Mouse (Mus musculus) embryonic facial prominence, embryonic 10.5 days (tissue): ENCODE measurements around the gene Foxn4. TPM values are rescaled to one million over a fixed set of nuclear protein-coding genes. Genes with fewer than 3 reads are reported as not detected.

Source experiments
- DNase-seq: peaks from one replicate; pipeline ENCODE4 v3.0.0-alpha.2; 2017; ENCODE audit warnings: low spot score
- H3K27ac ChIP-seq: fragments of 300-500 bp; sonication (generic); replicated peaks from 2 replicates; pipeline ENCODE4 v1.5.1; 2016; ENCODE audit warnings: mild to moderate bottlenecking
- H3K27me3 ChIP-seq: fragments of 300-500 bp; sonication (generic); replicated peaks from 2 replicates; pipeline ENCODE4 v1.6.1; 2016; ENCODE audit warnings: low read depth, mild to moderate bottlenecking; ENCODE audit not compliant: poor library complexity, severe bottlenecking
- H3K36me3 ChIP-seq: fragments of 300-500 bp; sonication (generic); replicated peaks from 2 replicates; pipeline ENCODE4 v1.6.1; 2016; ENCODE audit warnings: mild to moderate bottlenecking, moderate library complexity
- H3K4me1 ChIP-seq: fragments of 300-500 bp; sonication (generic); 2 replicates; pipeline ENCODE4 v1.6.1; 2016
- H3K4me3 ChIP-seq: fragments of 300-500 bp; sonication (generic); 2 replicates; pipeline ENCODE4 v1.5.1; 2016; ENCODE audit warnings: mild to moderate bottlenecking, moderate library complexity
- H3K9me3 ChIP-seq: fragments of 300-500 bp; sonication (generic); 2 replicates; pipeline ENCODE4 v1.6.1; 2016; ENCODE audit warnings: mild to moderate bottlenecking
- WGBS: fragments of 180-500 bp; shearing (Covaris S2); methylation state at CpG from one replicate; pipeline ENCODE4 v1.1.7; 2016; 5-methylcytosine and 5-hydroxymethylcytosine counted together
- polyA plus RNA-seq: library from polyadenylated mRNA; unstranded; fragments of >200 nt; fragmentation: Nextera tagmentation; extraction: Ambion mirVana; gene quantifications from 2 replicates; pipeline ENCODE4 v1.2.1, GENCODE M21; 2016

Gene Foxn4
- 1.00 and 1.1 TPM in 2 replicates for polyA plus RNA-seq

DNA sequence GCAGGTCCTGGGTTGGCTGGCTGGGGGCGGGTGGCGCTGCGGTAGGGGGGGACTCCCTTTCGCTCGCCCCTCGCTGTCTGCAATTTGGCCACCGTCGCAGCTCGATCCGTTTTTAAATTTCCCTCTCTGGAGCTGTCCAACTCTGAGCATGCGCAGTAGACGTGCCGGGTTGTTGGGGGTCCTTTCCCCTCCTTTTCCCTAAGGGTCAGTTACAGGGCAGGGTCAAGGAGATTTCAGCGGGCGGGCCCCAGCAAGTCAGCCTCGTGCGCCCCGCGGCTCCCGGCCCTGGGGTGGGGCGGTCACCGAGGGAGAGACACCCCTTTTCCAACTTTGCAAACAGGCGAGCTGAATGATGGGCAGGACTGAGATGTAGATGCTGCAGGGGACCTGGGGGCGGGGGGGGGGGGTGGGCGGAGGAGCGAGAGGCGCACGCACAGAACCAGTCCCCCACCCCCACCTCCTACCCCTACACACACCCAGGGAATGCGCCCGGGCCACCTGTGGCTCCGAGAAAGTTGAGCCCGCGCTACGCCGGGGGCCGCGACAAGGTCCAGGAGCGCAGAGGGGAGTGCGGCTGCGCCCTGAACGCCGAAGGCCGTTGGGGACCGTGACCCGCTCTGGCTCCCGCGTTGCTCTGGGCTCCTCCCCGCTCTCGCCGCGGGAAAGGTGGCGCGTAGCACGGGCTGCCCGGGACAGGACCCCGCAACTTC, at the start of gene Foxn4:
Gene Foxn4, minus strand, starts transcription at position 115 of the 710 bp plus-strand sequence.
- Histone ChIP-seq H3K27me3 (peaks cover 100% of the 10 kb centered on the region), H3K36me3 (no peaks in the 10 kb centered on the region), H3K27ac (peak within 1 kb of the TSS; percentile 51), H3K4me1 (peaks cover 66% of the 10 kb centered on the region), H3K4me3 (peak within 1 kb of the TSS; percentile 62), H3K9me3 (no peaks in the 10 kb centered on the region)
- DNase-seq: peak; percentile 67
- under 1% methylated on average over 56 of the region's 56 CpGs for WGBS

DNA sequence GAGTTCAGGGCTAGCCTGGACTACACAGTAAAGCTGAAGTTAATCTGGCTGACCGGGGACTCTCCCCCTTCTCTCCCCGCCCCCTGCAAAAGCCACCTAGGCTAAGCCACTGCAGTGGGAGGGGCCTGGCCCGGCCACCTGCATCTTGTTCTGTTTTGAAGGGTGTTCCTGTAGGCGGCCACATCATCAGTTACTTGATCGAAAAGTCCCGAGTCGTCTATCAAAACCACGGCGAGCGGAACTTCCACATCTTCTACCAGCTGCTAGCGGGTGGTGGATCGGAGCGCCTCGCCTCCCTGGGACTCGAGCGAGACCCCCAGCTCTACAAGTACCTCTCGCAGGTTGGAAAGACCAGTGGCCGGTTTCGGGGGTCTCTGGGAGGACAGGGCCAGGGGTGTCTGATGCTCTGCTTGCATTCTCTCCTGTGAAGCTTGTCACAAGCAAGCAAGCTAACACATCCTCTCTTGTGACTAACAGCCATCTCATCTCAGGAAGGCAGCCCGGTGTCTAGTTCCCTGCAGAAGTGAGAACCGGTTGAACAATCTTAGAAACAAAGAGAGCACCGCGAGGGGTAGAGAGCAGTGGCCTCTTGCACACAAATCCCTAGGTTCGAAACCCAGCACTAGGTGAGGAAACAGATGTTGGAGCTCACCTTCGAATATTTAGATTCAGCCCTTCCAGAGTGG, 49.6 kb upstream of the Foxn4 start:
- Histone ChIP-seq H3K9me3 (no peaks in the 10 kb centered on the region), H3K4me3 (no peak overlapping the region), H3K4me1 (peaks cover 12% of the 10 kb centered on the region), H3K36me3 (no peaks in the 10 kb centered on the region), H3K27me3 (no peaks in the 10 kb centered on the region; the same call in 1 of the 2 replicates), H3K27ac (no peak overlapping the region)
- no peak for DNase-seq
- 58% methylated on average over 25 of the region's 25 CpGs for WGBS

DNA sequence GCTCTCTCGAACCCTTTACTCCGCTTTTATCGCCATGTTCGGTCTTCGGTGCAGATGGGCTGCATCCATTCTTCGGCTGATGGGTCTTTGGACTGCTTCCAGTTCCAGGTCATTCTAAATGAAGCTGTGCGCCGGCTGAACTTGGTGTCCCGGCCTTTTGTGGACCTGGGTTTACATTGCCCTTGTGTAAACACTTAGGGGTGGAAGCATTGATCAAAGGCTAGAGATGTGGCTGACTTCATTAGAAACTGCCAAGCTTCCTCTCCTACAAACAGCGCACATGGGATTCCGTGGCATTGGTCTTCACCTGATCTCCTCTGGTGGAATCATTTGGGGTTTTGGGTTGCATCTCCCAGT, 36.1 kb upstream of the Foxn4 start:
- Histone ChIP-seq H3K9me3 (no peaks in the 10 kb centered on the region), H3K27me3 (peaks cover 16% of the 10 kb centered on the region), H3K4me3 (no peak overlapping the region), H3K27ac (no peak overlapping the region), H3K36me3 (no peaks in the 10 kb centered on the region), H3K4me1 (peaks cover 6% of the 10 kb centered on the region)
- DNase-seq: no peak
- WGBS: 73% methylated on average over 11 of the region's 11 CpGs

DNA sequence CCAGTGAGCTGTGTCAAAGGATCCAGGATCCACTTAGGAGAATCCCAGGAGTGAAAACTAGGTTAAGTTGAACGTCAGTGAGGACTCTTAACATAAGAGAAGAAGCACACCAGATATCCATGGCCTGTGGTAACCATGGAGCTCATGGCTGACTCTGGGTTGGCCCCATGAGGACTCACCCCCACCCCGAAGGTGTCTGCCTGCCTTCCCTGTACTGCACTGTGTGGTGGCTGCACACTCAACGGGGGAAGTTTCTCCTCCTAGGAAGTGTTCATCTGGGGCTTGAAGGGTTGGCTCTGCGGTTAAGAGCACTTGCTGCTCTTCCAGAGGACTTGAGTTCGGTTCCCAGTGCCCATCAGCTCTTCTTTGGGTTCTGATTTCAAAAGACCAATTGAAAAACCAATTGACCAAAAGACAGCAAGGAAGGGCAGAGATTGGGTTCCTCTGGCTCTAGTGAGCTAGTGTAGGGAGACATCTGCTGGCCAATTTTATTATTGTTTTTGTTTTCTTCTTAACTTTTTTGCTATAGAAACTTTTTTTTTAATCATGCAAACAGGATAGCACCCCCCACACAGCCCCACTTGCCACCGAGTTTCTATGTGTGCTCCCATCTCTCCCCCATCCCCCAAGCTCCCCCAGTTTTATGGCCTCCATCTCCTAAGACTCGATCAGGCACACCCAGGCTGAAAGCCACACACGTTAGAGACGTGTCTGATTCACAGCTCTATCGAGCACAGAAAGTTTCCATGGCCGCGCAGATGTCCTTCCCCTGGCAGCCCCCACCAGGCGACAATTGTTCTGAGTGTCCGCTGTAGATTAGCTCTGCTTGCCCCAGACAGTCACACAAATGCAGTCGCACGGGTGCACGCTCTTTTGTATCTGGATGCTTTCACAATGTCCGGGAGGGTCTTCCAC, 35.4 kb upstream of the Foxn4 start:
- Histone ChIP-seq H3K9me3 (no peaks in the 10 kb centered on the region), H3K4me1 (peaks cover 6% of the 10 kb centered on the region), H3K27ac (no peak overlapping the region), H3K36me3 (no peaks in the 10 kb centered on the region), H3K4me3 (no peak overlapping the region), H3K27me3 (peaks cover 16% of the 10 kb centered on the region)
- 58% methylated on average over 18 of the region's 18 CpGs for WGBS
- DNase-seq: no peak

- Histone ChIP-seq H3K9me3 (no peaks in the 10 kb centered on the region), H3K27me3 (peaks cover 35% of the 10 kb centered on the region), H3K4me1 (peaks cover 6% of the 10 kb centered on the region), H3K36me3 (no peaks in the 10 kb centered on the region), H3K27ac (no peak overlapping the region), H3K4me3 (no peak overlapping the region)
- 73% methylated on average over 5 of the region's 5 CpGs for WGBS
- DNase-seq: no peak
These were observed 32.9 kb upstream of the Foxn4 start for GRCm38 (mm10) chr5:114306496-114306895.

GRCm38 (mm10) chr5:114303166-114303565, 29.6 kb upstream of the Foxn4 start:
- Histone ChIP-seq H3K27me3 (peaks cover 50% of the 10 kb centered on the region), H3K9me3 (no peaks in the 10 kb centered on the region), H3K4me1 (peaks cover 24% of the 10 kb centered on the region), H3K4me3 (no peak overlapping the region), H3K27ac (no peak overlapping the region), H3K36me3 (no peaks in the 10 kb centered on the region)
- whole genome bisulfite sequencing: 79% methylated on average over 6 of the region's 6 CpGs
- DNase-seq: no peak

DNA sequence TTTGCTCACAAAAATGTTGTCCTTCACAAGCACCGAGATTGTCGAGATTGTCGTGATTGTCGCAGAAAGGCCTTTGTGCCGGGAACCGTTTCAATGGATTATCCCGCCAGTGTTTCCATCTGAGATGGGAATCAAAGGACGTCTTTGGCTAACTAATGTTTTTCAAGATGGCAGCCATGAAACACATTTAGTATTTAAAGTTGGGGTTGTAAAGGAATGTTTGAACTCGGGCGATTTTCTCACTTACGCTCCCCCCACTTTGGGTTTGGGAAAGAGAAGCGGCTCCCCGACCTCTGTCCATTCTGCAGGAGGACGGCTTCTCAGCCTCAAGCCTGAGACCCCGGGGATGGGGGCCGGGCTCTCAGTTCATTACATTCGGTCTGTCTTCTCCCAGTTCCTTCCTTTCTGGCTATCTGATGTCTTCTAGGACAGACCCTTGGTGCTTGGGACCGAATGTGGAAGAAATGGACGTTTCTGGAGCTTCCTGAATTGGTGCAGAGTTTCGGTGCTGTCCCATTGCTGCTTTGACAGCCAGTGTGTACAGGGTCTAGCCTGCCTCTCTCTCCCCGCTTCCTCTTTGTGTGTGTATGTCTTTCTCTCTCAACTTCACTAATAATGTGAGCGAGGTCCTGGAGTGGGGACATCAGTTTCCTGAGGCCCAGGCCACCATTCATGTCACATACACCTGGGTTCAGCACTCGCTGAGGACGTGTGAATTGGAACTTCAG, 26.4 kb upstream of the Foxn4 start:
- H3K27me3 ChIP-seq: peaks cover 65% of the 10 kb centered on the region
- WGBS: 76% methylated on average over 24 of the region's 24 CpGs
- no peaks in the 10 kb centered on the region for H3K9me3 ChIP-seq
- DNase-seq: no peak
- no peaks in the 10 kb centered on the region for H3K36me3 ChIP-seq
- no peak overlapping the region for H3K4me3 ChIP-seq
- H3K4me1 ChIP-seq: peaks cover 30% of the 10 kb centered on the region
- H3K27ac ChIP-seq: 0 out of 2 replicates have a peak overlapping the region, but pooled peaks have one; percentile 42

DNA sequence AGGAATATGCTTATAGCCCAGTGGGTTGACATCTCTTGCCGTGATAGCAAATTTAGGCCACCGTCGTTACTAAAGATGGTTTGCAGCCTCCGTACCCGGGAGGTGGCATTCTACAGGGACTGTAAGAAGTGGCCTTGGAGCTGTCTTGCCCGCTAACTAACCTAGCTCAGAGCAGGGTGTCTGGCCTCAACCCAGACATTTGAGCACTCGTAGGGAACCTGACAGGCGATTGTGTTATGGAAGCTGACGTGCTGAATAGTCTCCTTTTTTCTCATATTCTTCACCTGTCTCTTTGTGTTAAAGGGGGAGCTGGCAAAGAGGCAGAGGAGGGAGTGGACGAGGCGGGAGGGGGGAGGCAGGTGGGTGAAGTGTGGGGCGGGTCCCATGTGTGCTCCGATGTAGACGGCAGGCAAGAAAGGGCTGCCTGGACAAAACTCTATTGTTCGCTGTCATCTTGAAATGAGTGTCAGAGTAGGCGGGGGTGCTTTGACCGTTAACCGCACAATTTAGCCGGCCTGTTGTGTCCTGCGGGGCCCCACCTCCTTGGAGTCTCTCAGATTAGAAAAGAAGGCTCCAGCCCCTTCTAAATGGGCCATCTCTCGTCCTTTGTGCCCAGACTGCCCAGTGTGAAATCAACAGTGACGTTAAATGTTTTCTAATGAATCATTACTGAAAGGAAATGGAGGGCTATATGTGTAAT, 25.7 kb upstream of the Foxn4 start:
- peaks cover 68% of the 10 kb centered on the region for H3K27me3 ChIP-seq
- no peak overlapping the region for H3K27ac ChIP-seq
- DNase-seq: peak; percentile 40
- H3K9me3 ChIP-seq: no peaks in the 10 kb centered on the region
- H3K36me3 ChIP-seq: no peaks in the 10 kb centered on the region
- H3K4me3 ChIP-seq: no peak overlapping the region
- H3K4me1 ChIP-seq: peaks cover 30% of the 10 kb centered on the region
- WGBS: 58% methylated on average over 22 of the region's 22 CpGs

DNA sequence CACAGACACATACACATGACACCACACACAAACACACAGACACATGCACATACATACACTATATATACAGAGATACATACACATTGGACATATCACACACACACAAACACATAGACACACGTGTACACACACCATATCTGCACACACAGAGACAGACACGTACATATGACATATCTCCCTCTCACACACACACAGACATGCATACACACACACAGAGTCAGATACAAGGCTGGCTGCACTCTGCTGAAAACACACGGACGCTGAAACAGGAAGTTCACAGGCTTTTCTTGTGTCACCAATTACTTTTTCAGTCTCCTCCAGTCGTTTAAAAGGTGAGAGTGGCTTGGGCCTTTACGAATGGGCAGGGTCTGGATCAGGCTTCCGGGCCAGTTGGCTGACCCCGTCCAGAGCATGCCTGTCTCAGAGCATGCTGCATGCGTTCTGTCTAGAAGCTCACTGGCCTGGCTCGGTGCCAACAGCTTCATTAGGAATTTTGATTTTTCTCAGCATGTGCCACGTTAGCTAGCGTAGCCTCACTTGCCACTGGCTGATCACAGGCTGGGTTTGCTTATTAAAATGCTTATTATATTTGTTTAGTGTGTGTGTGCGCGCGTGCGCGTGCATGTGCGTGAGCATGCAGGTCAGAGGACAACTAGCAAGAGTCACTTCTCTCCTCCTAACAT, 24.7 kb upstream of the Foxn4 start:
- no peaks in the 10 kb centered on the region for H3K9me3 ChIP-seq
- H3K4me3 ChIP-seq: no peak overlapping the region
- H3K4me1 ChIP-seq: peaks cover 30% of the 10 kb centered on the region
- no peak for DNase-seq
- H3K27ac ChIP-seq: 0 out of 2 replicates have a peak overlapping the region, but pooled peaks have one; percentile 55
- 76% methylated on average over 18 of the region's 18 CpGs for WGBS
- H3K36me3 ChIP-seq: no peaks in the 10 kb centered on the region
- peaks cover 68% of the 10 kb centered on the region for H3K27me3 ChIP-seq

DNA sequence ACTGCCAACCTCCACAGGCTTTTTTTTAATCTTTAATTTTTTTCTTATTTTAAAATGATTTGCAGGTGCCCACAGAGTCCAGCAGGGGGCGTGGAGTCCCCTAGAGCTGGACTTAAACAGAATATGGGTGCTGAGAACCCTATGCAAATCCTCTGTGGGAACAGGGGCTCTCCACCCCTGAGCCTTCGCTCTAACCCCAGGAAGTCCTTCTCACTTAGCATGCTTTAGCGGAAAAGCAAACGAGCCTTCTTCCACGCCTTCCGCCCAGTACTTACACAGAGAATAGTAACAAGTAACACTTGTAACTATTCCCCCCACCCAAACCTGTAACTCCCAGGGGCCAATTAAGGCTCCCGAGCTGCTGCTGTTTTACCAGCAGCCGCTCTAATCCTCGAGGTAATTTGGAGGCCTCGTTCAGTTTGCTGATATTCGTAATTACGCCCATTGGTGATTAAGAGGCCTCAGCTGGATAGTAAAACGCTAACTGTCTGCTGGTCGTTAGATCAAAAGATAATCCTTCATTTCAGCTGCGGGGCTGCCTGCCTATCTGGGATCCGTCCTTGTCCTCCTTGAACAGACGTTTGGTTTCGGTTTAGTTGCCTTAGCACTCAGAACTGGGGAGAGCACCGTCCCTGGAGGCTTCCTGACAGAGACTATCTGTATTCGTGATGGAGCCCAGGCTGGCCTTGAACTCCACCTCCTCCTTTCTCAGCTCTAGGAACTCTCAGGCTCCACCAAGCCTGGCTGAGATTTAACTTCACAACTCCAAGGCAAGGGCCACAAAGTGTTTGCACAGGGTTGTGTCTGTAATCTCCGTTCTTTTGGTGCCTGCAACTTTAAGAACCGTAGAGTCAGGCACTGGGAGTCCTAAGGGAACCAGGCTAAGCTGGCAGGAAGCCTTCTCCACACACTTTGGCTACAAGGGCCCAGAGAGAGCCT, 23.4 kb upstream of the Foxn4 start:
- H3K36me3 ChIP-seq: no peaks in the 10 kb centered on the region
- no peak for DNase-seq
- H3K27me3 ChIP-seq: peaks cover 57% of the 10 kb centered on the region
- peaks cover 30% of the 10 kb centered on the region for H3K4me1 ChIP-seq
- peak overlapping the region; percentile 48; the same call in 1 of the 2 replicates for H3K27ac ChIP-seq
- no peaks in the 10 kb centered on the region for H3K9me3 ChIP-seq
- 28% methylated on average over 22 of the region's 22 CpGs for WGBS
- no peak overlapping the region for H3K4me3 ChIP-seq
